In genomic region chr1:177475542-177476197, GRCm38 (mm10) we compare ENCODE assay signal across 14 mouse cellular contexts.
"Had no signal": no experiment of that assay in that cellular context is flagged by ENCODE, and none has a peak within 500 bp of the region (broad histone marks: within the 10 kb centered on the region; RNA-seq: fewer than 3 reads in every experiment).

No protein-coding gene starts in this region.

- H3K4me3 ChIP-seq: limb, embryonic 12.5 days; midbrain, embryonic 12.5 days; neural tube, embryonic 13.5 days had no signal

- DNase-seq: kidney, adult 18-20 months; kidney, postnatal 36 days; layer of hippocampus, adult 9-11 months; layer of hippocampus, postnatal 36 days; lung, adult 18-20 months; retina, postnatal 1 day; right cerebral cortex, postnatal 4 days; thymus, adult 18-20 months; thymus, postnatal 14 days had no signal

- H3K27me3 ChIP-seq: limb, embryonic 12.5 days; midbrain, embryonic 12.5 days; neural tube, embryonic 13.5 days had no signal

- H3K4me2 ChIP-seq: limb, embryonic 12.5 days; midbrain, embryonic 12.5 days; neural tube, embryonic 13.5 days had no signal

- H3K9me3 ChIP-seq: limb, embryonic 12.5 days; midbrain, embryonic 12.5 days; neural tube, embryonic 13.5 days had no signal

- H3K36me3 ChIP-seq: limb, embryonic 12.5 days; midbrain, embryonic 12.5 days; neural tube, embryonic 13.5 days had no signal

- H3K4me1 ChIP-seq: limb, embryonic 12.5 days; midbrain, embryonic 12.5 days; neural tube, embryonic 13.5 days had no signal

- H3K9ac ChIP-seq: limb, embryonic 12.5 days; midbrain, embryonic 12.5 days; neural tube, embryonic 13.5 days had no signal

- ATAC-seq: midbrain, embryonic 16.5 days had no signal

- H3K27ac ChIP-seq: kidney, postnatal 0 days; limb, embryonic 12.5 days; midbrain, embryonic 12.5 days; neural tube, embryonic 13.5 days had no signal
